Mouse (Mus musculus): ENCODE data around the gene Cep162.

Cep162 gene

DNA sequence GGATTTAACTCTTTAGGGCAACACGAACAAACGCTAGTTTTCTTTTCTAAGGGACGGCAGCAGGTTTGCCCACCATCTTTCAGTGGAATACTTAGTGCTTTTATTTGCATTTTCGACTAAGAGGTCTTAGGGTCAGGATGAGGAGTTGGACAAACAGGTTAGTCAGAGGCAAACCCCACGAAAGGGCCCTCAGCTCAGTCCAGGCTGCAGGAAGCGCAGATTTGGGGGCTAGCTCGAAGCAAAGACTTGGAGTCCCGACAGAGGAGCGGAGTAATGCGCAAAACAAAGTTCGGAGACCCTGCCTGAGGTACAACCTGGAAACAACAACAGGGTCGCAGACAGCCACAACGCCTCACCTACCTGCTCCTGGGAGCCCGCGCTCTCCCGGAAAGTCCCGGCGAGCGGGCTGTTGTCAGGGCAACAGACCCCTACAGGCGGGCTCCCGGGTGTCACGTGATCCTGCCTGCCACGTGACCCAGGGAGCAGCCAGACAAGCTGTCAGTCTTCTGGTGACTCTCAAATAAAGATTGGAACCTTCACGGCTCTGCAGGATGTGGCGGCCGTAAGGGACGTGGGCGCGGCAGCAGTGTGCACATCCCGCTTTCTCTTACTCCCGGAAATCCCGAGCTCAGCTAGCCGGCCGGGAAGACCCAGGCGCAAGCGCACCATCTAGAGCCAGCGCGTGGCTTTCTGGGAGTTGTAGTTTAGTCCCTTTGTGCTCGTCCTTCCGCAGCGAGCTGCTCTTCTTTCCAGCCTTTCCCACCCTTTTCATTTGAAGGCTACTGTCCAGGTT is at the start of gene Cep162:
Cep162 (minus strand) TSS at position 634 of the 793 bp plus-strand sequence.
- DNase-seq (ENCODE audit: low spot score), result peak; percentile 85

DNA sequence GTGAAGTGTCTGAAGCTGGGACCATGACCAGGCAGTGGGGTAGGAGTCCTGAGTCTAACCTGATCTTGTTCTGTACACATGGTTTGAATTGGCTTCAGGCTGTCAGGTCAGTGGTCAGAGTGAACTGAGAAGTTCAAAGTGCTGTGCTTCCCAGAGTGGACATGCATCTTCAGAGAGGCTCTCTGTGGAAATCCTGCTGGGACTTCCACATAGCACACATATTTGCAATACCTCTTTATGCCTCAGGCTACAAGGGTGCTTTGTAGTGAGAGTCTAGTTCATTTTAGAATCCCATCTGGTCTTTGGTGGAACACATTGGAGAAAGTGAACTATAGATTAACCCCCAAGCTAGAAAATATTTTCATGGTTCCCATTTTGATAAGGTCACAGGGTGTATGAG is 47.9 kb upstream of the Cep162 start:
- DNase-seq (ENCODE audit: low spot score), result no peak

DNA sequence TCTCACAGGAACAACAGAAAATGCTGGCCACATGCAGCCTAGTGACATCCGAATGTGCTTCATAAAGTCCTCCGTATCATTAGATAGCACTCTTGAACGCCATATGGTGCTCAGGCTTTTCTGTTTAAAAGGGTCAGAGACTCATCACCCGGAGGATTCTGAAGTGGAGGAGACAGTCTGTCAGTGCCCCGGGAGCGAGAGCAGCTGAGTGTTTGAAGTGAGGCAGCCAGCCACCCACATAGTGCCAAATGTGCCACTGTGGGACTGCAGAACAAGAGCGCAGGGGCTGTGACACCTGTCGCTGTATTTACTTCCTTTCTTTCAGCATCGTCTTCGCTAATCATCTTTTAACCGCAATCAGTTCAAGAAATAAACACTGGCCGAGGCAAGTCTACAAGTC is 43.6 kb upstream of the Cep162 start:
- no peak for DNase-seq (ENCODE audit: low spot score)

DNA sequence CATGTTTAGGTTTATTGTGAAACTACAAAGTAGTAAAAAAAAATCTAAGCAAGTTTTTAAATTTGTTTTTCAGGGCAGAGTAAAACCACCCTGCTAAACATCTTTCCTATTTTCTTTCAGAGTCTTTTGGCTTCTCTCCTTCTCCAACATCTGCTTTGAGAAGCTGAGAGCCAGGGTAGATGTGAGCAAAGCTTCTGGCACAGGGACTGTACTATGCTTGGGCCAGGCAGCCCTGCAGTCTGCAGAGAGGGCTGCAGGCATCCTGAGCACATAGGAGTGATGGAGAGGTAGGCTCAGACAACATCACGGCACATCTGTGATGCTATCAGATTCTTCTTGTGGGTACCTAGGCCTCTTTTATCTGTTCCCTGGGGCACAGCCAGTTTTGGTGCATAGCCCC is 42.2 kb upstream of the Cep162 start:
- no peak for DNase-seq (ENCODE audit: low spot score)

DNA sequence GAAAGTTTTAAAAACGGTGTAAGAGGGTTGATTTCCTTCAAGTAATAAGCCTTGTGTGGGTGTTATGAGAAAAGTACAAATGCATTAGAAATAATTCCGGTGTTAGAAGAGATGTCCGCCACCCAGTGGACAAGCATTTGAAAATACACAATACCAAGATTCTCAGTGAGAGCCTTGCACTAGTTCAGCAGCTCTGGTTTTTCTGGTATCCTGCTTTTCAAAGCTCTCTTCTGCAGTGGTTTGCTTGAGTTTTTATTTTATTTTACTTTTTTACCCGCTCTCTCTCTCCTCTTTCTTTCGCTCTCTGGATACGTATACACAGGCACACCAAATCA is 327 bp upstream of the Cep162 start:
- no peak for DNase-seq (ENCODE audit: low spot score)

DNA sequence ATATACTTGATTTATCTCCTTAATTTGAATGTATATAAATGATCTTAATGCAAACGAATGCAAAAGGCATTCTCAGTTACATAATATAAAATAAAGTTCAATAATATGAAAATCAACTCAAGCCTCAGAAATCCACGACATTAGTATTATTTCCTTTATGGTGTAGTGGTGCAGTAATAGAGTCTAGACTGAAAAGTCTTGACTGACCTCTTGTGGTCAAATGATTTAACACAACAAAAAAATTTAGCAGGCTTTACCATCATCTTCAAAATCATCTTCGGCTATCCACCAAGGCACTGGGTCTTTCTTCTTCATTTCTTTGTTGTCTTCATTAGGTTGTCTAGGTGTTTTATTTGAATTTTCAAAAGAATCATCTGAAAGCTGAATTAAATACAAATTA is 7.2 kb downstream of the Cep162 start:
- DNase-seq (ENCODE audit: low spot score), result no peak

DNA sequence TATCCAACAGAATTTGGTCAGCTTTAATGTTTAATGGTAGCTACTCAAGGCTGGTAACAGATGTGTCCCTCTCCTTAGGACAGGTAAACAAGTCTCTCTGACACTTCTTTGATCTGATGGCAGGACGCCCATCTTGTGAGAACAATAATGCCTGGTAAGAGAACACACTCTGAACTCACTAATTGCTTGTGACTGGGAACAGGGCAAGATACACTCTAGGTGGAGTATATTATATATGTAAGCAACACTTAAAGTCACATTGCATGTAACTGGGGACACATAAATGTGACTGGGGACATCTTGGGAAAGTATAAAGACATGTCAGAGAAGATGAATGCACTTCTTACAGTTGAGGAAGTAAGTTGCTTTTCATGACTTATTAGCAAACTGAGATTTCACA is 7.7 kb downstream of the Cep162 start:
- DNase-seq (ENCODE audit: low spot score), result no peak

DNA sequence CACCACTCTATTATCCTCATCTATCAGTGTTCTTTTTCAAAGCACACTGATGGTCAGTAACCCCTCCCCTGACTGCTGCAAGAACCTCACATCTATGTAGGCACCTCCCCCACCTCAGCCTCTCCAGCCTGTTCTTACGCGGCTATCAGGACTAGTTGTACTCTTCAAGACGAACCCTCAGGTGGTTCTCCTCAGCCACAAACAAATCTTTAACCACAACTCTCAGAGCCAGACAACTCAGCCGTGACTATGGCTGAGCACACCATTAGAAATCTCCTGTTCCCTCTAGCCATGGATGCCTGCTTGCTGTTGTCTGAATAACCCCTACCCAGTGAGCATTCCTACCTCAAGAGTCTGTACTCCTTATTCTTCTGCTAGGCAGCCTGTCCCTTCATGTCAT is 42.1 kb downstream of the Cep162 start:
- no peak for DNase-seq (ENCODE audit: low spot score)

DNA sequence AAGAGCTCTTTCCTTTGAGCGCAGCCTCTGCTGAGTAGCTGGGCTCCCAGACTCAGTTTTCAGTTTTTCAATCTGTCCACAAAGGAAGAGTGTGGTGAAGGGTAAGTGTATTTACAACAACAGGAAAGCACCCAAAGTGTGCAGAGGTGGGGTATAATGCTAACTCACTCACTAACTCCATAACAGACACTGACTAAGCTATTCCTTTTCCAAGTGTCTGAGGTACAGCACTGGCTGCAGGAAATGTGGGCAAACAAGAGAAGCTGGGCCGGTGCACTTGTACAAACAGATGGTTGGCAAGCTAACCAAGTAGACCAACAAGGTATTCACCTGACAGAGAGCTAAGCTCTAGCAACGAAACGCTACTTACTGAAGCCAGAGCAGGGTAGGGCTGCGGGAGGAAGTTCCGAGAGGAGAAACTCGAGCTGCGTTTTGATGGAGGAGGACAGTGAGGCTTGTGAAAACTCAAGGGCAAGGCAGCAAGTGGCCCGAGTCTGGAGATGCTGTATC is 44.5 kb downstream of the Cep162 start:
- DNase-seq (ENCODE audit: low spot score), result no peak

DNA sequence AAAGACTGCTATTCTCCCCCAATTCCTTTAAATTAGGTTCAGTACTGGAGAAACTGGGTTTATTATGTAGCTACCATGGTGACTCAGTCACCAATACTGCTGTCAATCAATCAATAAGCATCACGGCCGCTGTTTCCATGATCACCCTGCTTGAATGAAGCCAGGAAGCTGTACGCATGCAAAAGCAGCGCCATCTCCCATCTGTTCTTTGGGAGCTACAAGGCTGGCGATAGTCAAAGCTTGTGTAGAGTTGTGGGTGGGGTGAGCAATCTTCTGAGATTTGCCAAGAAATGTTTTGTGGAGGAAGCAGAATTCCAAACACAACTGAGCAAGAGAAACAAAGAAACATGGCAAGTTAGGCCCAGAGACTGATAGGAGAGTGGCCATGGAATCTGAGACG is 52.9 kb downstream of the Cep162 start:
- no peak for DNase-seq (ENCODE audit: low spot score)

DNA sequence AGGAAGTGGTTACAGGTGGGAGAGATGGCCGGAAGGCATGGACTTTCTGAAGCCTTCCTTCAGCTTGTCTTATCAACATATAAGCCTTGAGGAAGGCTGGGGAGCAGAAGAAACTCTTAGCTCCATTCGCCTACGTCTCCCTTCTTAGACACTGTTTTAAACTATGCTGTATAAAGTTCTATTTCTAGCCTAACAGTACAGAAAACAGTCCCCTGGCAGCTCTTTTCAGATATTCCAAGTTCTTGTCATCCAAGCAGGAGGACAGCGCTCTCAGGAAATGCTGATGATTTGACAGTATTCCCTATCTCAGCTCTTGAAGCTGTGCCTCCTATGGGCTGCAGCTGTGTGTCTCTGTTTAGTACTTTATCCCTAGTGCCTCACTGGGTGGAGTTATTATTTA is 54.4 kb downstream of the Cep162 start:
- no peak for DNase-seq (ENCODE audit: low spot score)

DNA sequence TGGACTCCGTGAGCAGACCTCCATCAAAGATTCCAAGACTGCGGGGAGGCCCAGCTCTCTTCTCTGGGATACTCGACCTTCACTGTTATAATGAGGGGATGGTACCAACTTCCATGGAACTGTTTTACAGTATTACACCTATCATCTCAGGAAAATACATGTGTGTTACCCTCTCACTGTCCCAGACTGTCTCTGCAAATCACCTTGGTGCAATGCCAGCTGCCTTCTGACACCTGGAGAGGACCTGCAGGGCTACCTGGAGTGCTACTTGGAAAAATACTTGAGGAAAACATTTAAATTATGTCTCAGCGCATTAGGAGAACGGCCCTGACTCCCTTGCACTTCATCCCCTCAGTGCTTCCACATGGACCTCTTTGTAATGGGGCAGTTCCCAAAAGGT is 54.9 kb downstream of the Cep162 start:
- DNase-seq (ENCODE audit: low spot score), result no peak

DNA sequence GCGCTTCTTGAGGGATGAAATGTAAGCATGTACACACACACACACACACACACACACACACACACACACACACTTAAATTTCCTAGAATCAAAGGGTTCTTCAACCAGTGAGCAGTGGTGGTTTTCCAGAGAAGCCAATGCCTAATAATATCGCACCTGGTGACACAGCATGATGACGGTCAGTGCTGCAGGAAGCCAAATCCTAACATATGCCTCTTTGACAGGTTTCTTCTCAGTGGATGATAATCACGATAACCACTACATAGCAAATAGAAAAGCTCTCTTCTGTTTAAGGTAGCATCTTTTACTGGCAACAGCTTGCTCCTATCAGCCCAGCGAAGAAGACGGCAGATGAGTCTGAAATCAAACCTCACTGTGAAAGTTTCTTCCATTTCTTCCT is 57.3 kb downstream of the Cep162 start:
- no peak for DNase-seq (ENCODE audit: low spot score)

DNA sequence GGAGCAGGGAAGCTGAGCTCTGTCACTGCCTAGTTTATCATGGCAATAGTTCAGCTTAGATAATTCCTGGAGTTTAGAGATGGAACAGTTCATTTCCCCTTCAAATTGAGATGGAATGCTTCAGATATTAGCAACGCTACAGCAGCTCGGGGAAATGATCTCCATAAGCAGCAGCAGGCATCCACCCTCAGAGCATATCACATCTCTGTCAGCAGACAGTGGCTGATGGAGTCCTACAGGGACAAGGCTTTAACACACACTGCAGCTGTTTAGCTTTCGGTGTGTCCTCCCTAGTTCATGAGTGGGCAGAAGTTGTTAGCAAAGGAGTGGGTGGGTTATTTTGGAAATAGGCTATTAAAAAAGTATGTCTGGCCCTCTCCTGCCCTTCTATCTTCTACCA is 58.1 kb downstream of the Cep162 start:
- no peak for DNase-seq (ENCODE audit: low spot score)

DNA sequence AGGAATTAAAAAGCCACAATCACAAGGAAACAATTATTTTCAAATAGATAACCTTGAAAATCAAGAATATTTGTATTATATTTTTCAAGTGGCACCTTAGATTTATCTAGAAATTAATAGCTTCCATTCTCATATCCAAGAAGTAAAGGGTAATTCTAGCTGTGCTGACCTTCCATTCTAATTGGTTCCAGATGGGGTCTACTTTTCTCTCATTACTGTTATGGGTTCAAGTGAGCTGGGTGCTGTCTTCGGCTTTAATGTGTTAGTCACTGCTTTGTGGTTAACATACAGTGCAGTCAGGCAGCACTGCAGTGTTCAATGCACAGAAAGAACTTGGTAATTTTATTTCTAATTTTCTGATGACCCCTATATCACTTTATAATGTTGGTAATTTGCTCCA is 61.6 kb downstream of the Cep162 start:
- no peak for DNase-seq (ENCODE audit: low spot score)

DNA sequence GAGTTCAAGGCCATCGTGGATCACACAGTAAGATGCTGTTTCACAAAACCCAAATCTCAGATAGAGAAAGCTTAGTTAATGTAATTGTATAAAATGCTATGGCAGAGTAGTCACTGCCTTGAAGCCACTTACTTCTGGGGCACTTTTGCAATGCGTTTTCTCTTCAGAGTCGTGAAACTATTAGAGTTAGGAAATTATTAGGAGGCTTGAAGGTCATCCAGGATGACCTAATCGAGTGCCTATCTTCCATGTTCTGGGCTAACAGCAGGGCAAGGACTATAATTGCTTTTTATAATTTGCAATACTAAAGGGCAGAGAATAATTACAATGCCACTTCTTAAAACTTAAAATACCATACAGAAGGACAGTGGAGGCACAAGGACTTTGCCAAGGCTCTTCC is 68.0 kb downstream of the Cep162 start:
- no peak for DNase-seq (ENCODE audit: low spot score)

DNA sequence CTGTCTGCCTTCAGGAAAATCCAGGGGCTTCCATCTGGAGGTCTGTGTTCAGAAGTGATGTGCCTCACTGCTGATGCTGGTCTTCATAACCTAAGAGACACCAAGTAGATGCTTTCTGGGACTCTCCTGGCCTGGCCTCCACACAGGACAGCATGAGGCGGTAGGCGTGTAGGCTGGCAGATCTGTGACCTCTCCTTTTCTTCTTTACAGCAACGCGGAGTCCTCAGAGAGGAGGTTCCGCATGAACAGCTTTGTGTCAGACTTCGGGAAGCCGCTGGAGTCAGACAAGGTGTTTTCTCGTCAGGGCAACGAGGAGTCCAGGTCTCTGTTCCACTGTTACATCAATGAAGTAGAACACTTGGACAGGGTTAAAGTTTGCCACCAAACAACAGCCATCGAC is 73.1 kb downstream of the Cep162 start:
- DNase-seq (ENCODE audit: low spot score), result no peak

DNA sequence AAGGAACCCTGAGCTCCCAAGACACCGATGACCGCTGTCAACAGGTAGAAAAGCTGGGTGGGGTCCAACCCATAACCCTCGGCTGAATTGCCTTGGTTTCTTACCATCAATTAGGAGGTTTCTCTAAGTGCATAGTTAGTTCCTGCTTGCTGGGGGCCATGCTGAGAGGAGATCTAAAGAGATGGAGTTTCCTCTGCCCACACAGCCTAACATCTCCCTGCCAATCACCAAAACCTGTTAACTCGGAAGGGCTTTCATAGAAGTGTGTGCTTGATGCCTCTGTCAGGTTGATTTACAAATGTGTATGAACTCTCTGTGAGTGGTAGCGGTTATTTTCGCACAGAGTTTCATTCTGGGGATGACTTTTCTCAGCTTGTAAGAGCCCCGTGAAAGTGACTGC is 76.8 kb downstream of the Cep162 start:
- DNase-seq (ENCODE audit: low spot score), result no peak

DNA sequence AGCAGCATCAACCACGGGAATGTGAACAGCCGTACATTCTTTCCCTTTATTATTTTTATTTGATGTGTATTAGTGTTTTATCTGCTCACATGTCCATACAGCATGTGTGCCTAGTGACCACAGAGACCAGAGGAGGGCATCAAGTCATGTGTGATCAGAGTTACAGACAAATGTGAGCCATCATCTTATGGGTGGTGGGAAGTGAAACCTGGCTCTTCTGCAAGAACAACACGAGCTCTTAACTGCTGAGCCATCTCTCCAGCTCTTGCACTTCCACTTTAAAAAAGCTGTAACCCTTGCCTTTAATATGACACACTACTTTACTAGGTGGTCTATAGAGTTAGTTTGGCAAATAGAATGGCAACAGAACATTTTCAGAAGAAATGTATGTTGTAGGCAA is 83.8 kb downstream of the Cep162 start:
- DNase-seq (ENCODE audit: low spot score), result no peak

DNA sequence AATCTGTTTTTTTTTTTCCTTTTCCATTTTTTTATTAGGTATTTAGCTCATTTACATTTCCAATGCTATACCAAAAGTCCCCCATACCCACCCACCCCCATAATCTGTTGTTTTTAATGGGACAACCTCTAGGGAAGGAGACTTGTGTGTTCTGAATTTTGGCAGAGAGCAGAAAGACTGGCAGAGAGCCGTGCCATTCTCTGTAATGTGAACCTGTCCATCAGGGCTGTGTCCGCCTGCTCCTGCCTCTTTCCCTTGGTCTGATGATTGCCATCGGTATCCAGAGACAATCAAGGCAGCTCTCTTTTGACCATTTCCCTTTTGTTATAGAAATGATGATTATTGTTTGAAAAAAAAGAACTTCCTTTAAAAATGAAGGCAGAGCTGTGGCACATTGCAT is 84.4 kb downstream of the Cep162 start:
- no peak for DNase-seq (ENCODE audit: low spot score)

DNA sequence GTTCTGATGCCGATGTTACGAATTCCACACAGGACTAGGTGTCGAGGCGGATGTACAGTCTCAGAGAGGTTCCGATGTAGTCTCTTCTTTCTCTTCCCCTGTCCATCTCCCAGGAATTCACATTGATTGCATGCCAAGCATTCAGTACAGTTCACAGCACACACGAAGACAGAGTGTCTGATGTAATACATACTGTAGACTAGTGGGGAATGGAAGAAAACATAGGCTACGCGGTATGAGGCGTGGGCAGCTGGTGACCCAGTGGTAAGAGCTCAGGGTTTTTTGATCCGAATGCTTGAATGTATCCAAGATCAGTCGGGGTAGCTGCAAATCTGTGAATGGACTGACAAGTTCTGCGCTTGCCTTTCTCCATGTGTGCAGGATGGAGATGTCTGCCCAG is 86.2 kb downstream of the Cep162 start:
- DNase-seq (ENCODE audit: low spot score), result no peak

DNA sequence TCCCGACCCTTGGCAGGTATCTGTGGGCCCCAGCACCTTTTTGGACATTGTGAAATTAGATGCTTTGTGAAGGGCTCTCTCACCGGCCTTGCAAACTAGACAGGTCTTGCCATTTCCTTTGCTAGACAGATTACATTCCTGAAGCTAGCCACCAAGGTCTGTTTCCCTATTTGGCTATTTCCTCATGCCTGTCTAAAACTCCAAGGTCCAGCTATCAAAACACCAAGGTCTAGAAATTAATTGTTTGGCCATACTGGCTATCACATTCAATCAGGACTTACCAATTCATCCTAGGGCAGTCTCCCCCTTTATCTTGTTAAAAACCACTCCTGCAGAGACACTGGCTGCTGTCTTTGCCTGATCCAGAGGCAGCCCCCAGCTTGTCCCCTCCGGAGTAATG is 87.3 kb downstream of the Cep162 start:
- DNase-seq (ENCODE audit: low spot score), result no peak

DNA sequence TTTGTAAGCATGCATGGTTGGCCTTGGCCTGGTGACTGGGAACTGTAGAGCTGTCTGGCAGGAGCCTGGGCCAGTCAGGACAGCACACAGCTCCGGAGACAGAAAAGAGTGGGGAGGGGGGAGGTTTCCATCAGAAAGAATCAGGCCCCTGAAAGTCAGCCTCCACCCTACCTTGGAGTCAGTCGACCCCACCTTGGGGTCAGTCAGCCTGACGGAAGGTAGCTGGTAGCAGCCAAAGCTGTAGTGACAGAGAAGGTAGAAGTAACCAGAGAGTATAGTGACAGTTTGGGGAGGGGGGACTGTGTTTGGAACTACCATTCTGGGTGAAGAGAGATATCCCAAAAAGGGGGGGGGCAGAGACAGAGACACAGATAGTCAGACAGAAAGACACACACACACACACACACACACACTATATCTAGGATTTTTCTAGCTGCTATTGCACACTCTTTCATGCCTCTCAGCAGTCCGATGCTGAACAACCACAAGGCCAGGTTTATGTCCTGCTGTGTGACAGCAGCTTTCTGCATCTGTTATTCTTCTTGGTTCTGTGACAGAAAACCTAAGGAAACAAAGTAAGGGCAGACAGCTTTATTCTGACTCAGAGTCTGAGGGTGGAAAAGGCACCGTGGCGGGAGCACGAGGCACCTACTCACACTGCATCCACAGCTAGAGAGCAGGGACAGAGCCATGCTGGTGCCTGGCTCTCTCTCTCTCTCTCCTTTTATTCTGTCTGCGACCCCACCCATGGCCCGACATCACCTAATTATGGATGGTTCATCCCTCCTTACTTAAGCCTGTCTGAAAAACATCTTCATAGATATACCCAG is 88.1 kb downstream of the Cep162 start:
- no peak for DNase-seq (ENCODE audit: low spot score)

DNA sequence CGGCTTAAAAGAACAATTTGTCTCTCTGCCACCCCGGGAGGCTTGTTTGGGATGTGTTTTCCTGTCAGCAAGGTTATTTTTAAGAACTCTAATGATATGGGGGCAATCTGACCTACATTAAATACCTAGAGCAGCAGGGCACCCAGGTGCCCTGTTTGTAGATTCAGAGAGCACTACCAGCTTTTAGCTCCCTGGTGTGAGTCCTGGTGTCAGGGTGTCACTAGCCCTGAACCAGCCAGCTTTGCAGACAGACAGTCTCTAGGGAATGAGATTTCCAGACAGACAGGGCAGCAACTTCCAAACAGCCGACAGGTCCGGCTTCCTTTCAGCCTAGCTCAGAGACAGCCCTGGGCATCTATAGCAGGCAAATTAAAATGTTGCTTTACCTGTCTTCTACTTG is 92.8 kb downstream of the Cep162 start:
- DNase-seq (ENCODE audit: low spot score), result no peak
